Mouse (Mus musculus) neural tube, embryonic 15.5 days (tissue): Measurements from ENCODE around the gene Myl12a. TPM values are rescaled to one million over a fixed set of nuclear protein-coding genes. Genes with fewer than 3 reads are reported as not detected.

Experiments
- ATAC-seq: fragments of 200-750 bp; cut with Nextera tagmentation; 2 replicates; pipeline ENCODE4 v1.8.0; 2017; ENCODE audit warnings: mild to moderate bottlenecking, moderate TSS enrichment, moderate library complexity; ENCODE audit not compliant: low FRiP score
- H3K27ac ChIP-seq: fragments of 300-500 bp; sonication (generic); replicated peaks from 2 replicates; pipeline ENCODE4 v1.5.1; 2015; ENCODE audit warnings: mild to moderate bottlenecking, inconsistent platforms
- H3K27me3 ChIP-seq: fragments of 300-500 bp; sonication (generic); replicated peaks from 2 replicates; pipeline ENCODE4 v1.6.1; 2015; ENCODE audit warnings: inconsistent platforms
- H3K36me3 ChIP-seq: fragments of 300-500 bp; sonication (generic); 2 replicates; pipeline ENCODE4 v1.6.1; 2015; ENCODE audit warnings: inconsistent platforms
- H3K4me1 ChIP-seq: fragments of 300-500 bp; sonication (generic); 2 replicates; pipeline ENCODE4 v1.6.1; 2015; ENCODE audit warnings: inconsistent platforms
- H3K4me2 ChIP-seq: fragments of 300-500 bp; sonication (generic); 2 replicates; pipeline ENCODE4 v1.6.1; 2015; ENCODE audit warnings: inconsistent platforms, mild to moderate bottlenecking, moderate library complexity
- H3K4me3 ChIP-seq: fragments of 300-500 bp; sonication (generic); replicated peaks from 2 replicates; pipeline ENCODE4 v1.5.1; 2015; ENCODE audit warnings: mild to moderate bottlenecking, inconsistent platforms
- H3K9ac ChIP-seq: fragments of 300-500 bp; sonication (generic); replicated peaks from 2 replicates; pipeline ENCODE4 v1.6.1; 2015; ENCODE audit warnings: mild to moderate bottlenecking, inconsistent platforms
- H3K9me3 ChIP-seq: fragments of 300-500 bp; sonication (generic); replicated peaks from 2 replicates; pipeline ENCODE4 v1.6.1; 2016; ENCODE audit warnings: inconsistent platforms
- WGBS: fragments of 180-500 bp; shearing (Covaris S2); methylation state at CpG from one replicate; pipeline ENCODE4 v1.1.7; 2015; ENCODE audit warnings: mixed read lengths; 5-methylcytosine and 5-hydroxymethylcytosine counted together
- polyA plus RNA-seq: library from polyadenylated mRNA; unstranded; fragments of >200 nt; fragmentation: Nextera tagmentation; extraction: Ambion mirVana; gene quantifications from 2 replicates; pipeline ENCODE4 v1.2.1, GENCODE M21; 2015

Gene Myl12a
- polyA plus RNA-seq, 1 experiment from 2014 or later = 103 TPM

- Histone ChIP-seq H3K27ac (no peak overlapping the region), H3K36me3 (no peaks in the 10 kb centered on the region), H3K9ac (no peak overlapping the region), H3K27me3 (no peaks in the 10 kb centered on the region), H3K4me2 (no peak overlapping the region), H3K9me3 (no peaks in the 10 kb centered on the region), H3K4me3 (no peak overlapping the region), H3K4me1 (no peaks in the 10 kb centered on the region)
- 54% methylated on average over 7 of the region's 7 CpGs for WGBS
- ATAC-seq = no peak
These were observed 8.1 kb upstream of the Myl12a start for GRCm38 (mm10) chr17:71010646-71011242.

GRCm38 (mm10) chr17:71009751-71010150 is 7.1 kb upstream of the Myl12a start:
- Histone ChIP-seq H3K9me3 (no peaks in the 10 kb centered on the region), H3K4me2 (no peak overlapping the region), H3K27me3 (no peaks in the 10 kb centered on the region), H3K4me3 (no peak overlapping the region), H3K27ac (no peak overlapping the region), H3K36me3 (no peaks in the 10 kb centered on the region), H3K9ac (no peak overlapping the region), H3K4me1 (no peaks in the 10 kb centered on the region)
- no peak for ATAC-seq
- WGBS = 85% methylated on average over 1 of the region's 1 CpGs

- H3K36me3 ChIP-seq = no peaks in the 10 kb centered on the region
- no peak overlapping the region for H3K4me3 ChIP-seq
- H3K4me2 ChIP-seq = no peak overlapping the region
- no peaks in the 10 kb centered on the region for H3K27me3 ChIP-seq
- H3K27ac ChIP-seq = no peak overlapping the region
- H3K4me1 ChIP-seq = no peaks in the 10 kb centered on the region
- WGBS = 90% methylated on average over 3 of the region's 3 CpGs
- H3K9me3 ChIP-seq = no peaks in the 10 kb centered on the region
- H3K9ac ChIP-seq = no peak overlapping the region
- ATAC-seq = no peak
These were observed 6.0 kb upstream of the Myl12a start for GRCm38 (mm10) chr17:71008676-71009075.

GRCm38 (mm10) chr17:71006976-71007375 is 4.3 kb upstream of the Myl12a start:
- Histone ChIP-seq H3K36me3 (no peaks in the 10 kb centered on the region), H3K9ac (no peak overlapping the region), H3K27ac (no peak overlapping the region), H3K9me3 (no peaks in the 10 kb centered on the region), H3K4me2 (no peak overlapping the region), H3K4me1 (peaks cover 11% of the 10 kb centered on the region), H3K4me3 (no peak overlapping the region), H3K27me3 (no peaks in the 10 kb centered on the region)
- WGBS = 93% methylated on average over 5 of the region's 5 CpGs
- no peak for ATAC-seq

GRCm38 (mm10) chr17:71004186-71004960 is 1.7 kb upstream of the Myl12a start:
- Histone ChIP-seq H3K9me3 (no peaks in the 10 kb centered on the region), H3K4me2 (no peak overlapping the region), H3K27me3 (no peaks in the 10 kb centered on the region), H3K27ac (no peak overlapping the region), H3K4me1 (peaks cover 26% of the 10 kb centered on the region), H3K4me3 (no peak overlapping the region), H3K36me3 (no peaks in the 10 kb centered on the region), H3K9ac (no peak overlapping the region)
- no peak for ATAC-seq
- 94% methylated on average over 10 of the region's 10 CpGs for WGBS

- H3K4me1 ChIP-seq = peaks cover 26% of the 10 kb centered on the region
These were observed 1.0 kb upstream of the Myl12a start for GRCm38 (mm10) chr17:71003721-71004120.

GRCm38 (mm10) chr17:71003112-71003511 is 434 bp upstream of the Myl12a start:
- peak overlapping the region; percentile 98; the same call in 1 of the 2 replicates for H3K27ac ChIP-seq
- H3K4me2 ChIP-seq = peak overlapping the region; percentile 77
- no peaks in the 10 kb centered on the region for H3K9me3 ChIP-seq
- ATAC-seq = no peak
- WGBS = 71% methylated on average over 4 of the region's 4 CpGs
- H3K4me1 ChIP-seq = peaks cover 26% of the 10 kb centered on the region
- H3K9ac ChIP-seq = no peak overlapping the region
- H3K27me3 ChIP-seq = no peaks in the 10 kb centered on the region
- H3K36me3 ChIP-seq = no peaks in the 10 kb centered on the region
- peak overlapping the region; percentile 99; the same call in 1 of the 2 replicates for H3K4me3 ChIP-seq

More at GRCm38 (mm10) chr17:71003721-71004120, 1.0 kb upstream of the Myl12a start:
- Histone ChIP-seq H3K4me2 (no peak overlapping the region), H3K27ac (no peak overlapping the region), H3K9ac (no peak overlapping the region), H3K4me3 (no peak overlapping the region), H3K36me3 (no peaks in the 10 kb centered on the region), H3K9me3 (no peaks in the 10 kb centered on the region), H3K27me3 (no peaks in the 10 kb centered on the region)
- WGBS = 87% methylated on average over 2 of the region's 2 CpGs
- no peak for ATAC-seq

- peaks cover 26% of the 10 kb centered on the region for H3K4me1 ChIP-seq
- peak within 1 kb of the TSS; percentile 77 for H3K4me2 ChIP-seq
- H3K27me3 ChIP-seq = no peaks in the 10 kb centered on the region
- WGBS = under 1% methylated on average over 64 of the region's 65 CpGs
- H3K4me3 ChIP-seq = peak within 1 kb of the TSS; percentile 99
- peak within 1 kb of the TSS; percentile 80 for H3K9ac ChIP-seq
- no peaks in the 10 kb centered on the region for H3K36me3 ChIP-seq
- peak within 1 kb of the TSS; percentile 98 for H3K27ac ChIP-seq
- ATAC-seq = peak; percentile 97
- no peaks in the 10 kb centered on the region for H3K9me3 ChIP-seq
These were observed 466 bp downstream of the Myl12a start, which contains the start of gene Myom1 for GRCm38 (mm10) chr17:71002081-71002743. TSS of gene Myom1 (plus strand) at chr17:71002633.

GRCm38 (mm10) chr17:71001699-71002080 is 988 bp downstream of the Myl12a start:
- H3K4me3 ChIP-seq = peak overlapping the region; percentile 99
- H3K27ac ChIP-seq = peak overlapping the region; percentile 98
- no peaks in the 10 kb centered on the region for H3K9me3 ChIP-seq
- no peaks in the 10 kb centered on the region for H3K27me3 ChIP-seq
- ATAC-seq = peak; percentile 7
- H3K4me1 ChIP-seq = peaks cover 26% of the 10 kb centered on the region
- WGBS = under 1% methylated on average over 40 of the region's 43 CpGs
- H3K9ac ChIP-seq = peak overlapping the region; percentile 80
- peak overlapping the region; percentile 77 for H3K4me2 ChIP-seq
- H3K36me3 ChIP-seq = no peaks in the 10 kb centered on the region

GRCm38 (mm10) chr17:71001067-71001466 is 1.6 kb downstream of the Myl12a start:
- Histone ChIP-seq H3K4me2 (peak overlapping the region; percentile 77), H3K27me3 (no peaks in the 10 kb centered on the region), H3K36me3 (no peaks in the 10 kb centered on the region), H3K9me3 (no peaks in the 10 kb centered on the region), H3K9ac (peak overlapping the region; percentile 80), H3K27ac (peak overlapping the region; percentile 98; the same call in 1 of the 2 replicates), H3K4me3 (peak overlapping the region; percentile 99), H3K4me1 (peaks cover 26% of the 10 kb centered on the region)
- 15% methylated on average over 6 of the region's 6 CpGs for WGBS
- no peak for ATAC-seq

- no peaks in the 10 kb centered on the region for H3K27me3 ChIP-seq
- H3K36me3 ChIP-seq = peaks cover 6% of the 10 kb centered on the region; the same call in 1 of the 2 replicates
- H3K4me3 ChIP-seq = 0 out of 2 replicates have a peak overlapping the region, but pooled peaks have one; percentile 6
- ATAC-seq = no peak
- peaks cover 26% of the 10 kb centered on the region for H3K4me1 ChIP-seq
- no peak overlapping the region for H3K9ac ChIP-seq
- peak overlapping the region; percentile 77 for H3K4me2 ChIP-seq
- 85% methylated on average over 2 of the region's 2 CpGs for WGBS
- H3K27ac ChIP-seq = no peak overlapping the region
- no peaks in the 10 kb centered on the region for H3K9me3 ChIP-seq
These were observed 2.4 kb downstream of the Myl12a start for GRCm38 (mm10) chr17:71000255-71000654.
